Mouse (Mus musculus) cortical plate, adult 2 months (tissue): ENCODE measurements around the gene Phospho1.

Experiments
- CTCF ChIP-seq: fragments of 200-500 bp; IDR thresholded peaks from 2 replicates; pipeline ENCODE4 v1.5.1; 2011; ENCODE audit warnings: mild to moderate bottlenecking, control low read depth, low read length; ENCODE audit not compliant: insufficient read depth; ENCODE audit errors: extremely low read depth
- POLR2A ChIP-seq: fragments of 200-500 bp; IDR thresholded peaks from 2 replicates; pipeline ENCODE4 v1.6.1; 2011; ENCODE audit warnings: mild to moderate bottlenecking, low read length, control low read depth; ENCODE audit not compliant: insufficient read depth; ENCODE audit errors: extremely low read depth

- TF ChIP-seq POLR2A (no peak), CTCF (no peak)
Observed at GRCm38 (mm10) chr11:95831641-95832040, 7.3 kb downstream of the Phospho1 start.
